Mouse (Mus musculus) ES-Bruce4 (cell line): ENCODE results near the gene Nfe2l1.

Experiments
- EP300 ChIP-seq: IDR thresholded peaks from 2 replicates; pipeline ENCODE4 v1.6.1; 2011; ENCODE audit warnings: low read depth, low read length; ENCODE audit not compliant: insufficient read depth
- POLR2A ChIP-seq: IDR thresholded peaks from one replicate; pipeline ENCODE4 v1.8.1; 2011; ENCODE audit warnings: low read length; ENCODE audit not compliant: insufficient read depth

DNA sequence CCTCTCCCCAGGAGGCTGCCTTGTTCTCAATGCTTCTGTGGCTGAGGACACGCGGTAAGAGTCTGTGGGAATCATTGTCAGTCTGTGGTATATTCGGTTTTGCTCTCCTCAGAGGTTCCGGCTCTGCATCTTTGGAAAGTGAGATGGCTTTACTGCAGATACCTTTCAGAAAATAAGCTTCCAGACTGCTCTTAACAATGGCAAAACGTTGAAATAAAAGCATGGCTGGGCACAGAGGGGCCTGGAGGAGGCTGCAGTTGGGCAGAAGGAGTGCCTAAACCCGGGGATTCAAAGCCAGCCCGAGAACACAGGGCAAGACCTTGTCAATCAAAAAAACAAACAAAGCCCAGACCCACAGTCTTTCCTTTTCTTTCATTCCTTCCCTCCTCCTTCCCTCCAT, 49.6 kb upstream of the Nfe2l1 start:
- TF ChIP-seq EP300 (no peak), POLR2A (no peak)
